Mouse (Mus musculus): Measurements from ENCODE around the gene Gm595. TPM values are rescaled to one million over a fixed set of nuclear protein-coding genes. Genes with fewer than 3 reads are reported as not detected.

The Gm595 gene
- not detected for total RNA-seq (2021)
- polyA plus RNA-seq (2012; rRNA removed), result not detected in 2 replicates
- long read RNA-seq, result 0 reads

GRCm38 (mm10) chrX:48877613-48878012 lies at the start of gene Gm595:
Gene Gm595 (minus strand): TSS chrX:48877713.
- no peak for DNase-seq

DNA sequence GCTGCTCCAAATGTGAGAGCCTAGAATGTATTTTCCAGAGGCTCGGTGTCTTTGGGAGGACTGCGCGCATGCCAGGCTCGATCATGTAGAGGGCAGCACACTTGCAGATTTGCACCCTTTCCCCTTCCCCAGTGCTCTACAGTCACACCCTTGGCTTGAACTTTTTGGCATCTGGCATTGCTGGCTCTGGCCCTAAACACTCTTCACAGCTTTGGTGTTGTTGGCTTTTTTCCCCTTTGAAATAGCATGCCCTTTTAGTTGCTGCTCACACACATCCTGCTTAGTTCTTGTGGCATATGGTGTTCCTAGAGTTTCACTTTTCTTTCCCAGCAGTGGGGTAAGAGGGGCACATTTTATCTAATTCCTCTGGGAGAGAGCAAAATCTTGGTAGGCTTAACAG lies 30.9 kb upstream of the Gm595 start:
- no peak for DNase-seq

DNA sequence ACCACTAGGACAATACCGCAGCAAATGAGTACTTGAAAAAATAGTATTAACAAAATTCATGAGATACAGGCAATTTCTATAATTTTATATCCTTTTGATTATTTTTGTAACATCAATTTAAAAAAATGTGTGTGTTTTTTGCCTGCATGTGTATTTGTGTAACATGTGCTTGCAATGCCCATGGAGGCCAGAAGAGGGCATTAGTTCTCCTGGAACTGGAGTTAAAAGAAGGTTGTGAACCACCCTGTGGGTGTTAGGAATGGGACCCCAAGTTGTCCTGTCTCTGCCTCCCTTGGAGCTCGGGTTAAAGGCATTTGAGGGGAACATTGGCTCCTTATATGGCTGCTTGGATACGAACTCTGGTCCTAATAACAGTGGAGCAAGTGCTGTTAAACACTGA lies 26.2 kb upstream of the Gm595 start:
- no peak for DNase-seq

DNA sequence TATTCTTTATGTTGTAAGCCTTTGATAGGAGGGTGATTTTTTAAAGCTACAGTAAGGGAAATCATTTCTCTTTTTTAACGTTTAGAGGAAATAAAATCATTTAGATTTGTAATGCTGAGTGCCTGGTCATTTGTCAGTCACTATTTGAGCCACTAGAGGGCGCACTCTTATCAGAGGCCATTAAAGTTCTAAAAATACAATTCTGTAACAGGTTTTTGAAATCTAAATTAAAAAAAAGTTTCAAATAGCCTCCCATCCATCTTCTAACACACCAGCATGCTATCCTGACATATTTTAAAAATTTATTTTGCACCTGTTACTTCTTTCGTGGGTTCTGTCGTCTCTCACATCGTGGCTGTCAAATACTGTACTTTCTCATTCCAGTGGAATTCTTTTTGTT lies 22.0 kb upstream of the Gm595 start:
- no peak for DNase-seq

DNA sequence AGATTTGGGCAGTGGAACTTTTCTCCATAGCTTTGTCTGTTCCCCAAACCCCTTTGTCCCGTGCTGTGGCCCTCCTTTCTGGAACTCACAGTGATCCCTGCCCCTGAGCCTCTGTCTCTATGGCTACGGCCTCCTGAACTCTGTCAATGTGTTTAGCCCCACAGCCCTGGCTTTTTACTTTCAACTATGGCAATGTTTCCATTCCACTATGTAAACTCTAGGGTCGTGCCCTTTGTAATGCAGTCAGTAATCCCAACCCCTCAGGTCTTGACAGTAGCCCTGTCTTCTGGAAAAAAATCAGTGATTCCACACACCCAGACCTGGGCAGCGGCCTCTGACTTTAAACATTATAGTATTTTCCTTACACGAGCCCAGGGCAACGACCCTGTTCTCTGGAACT lies 19.3 kb upstream of the Gm595 start:
- no peak for DNase-seq

- no peak for DNase-seq
These were observed 16.4 kb upstream of the Gm595 start for GRCm38 (mm10) chrX:48893946-48894345.

DNA sequence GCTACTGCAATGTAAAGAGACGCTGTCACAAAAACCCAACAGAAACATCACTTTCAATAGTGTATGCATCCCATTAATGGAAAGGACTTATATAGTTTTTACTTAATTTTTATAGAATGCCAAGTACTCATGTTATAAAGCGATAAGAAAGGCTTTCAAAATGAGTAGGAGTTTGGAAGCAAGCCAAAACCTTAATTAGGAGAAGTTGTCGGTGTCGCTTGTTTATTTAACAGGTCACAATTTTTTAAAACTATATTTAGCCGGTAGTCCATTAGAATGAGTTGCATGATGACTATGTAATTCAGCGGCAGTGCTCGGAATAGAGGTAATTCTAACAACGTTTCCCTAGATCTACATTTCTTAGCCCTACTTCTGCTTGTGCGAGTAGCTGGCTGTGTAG lies 12.7 kb upstream of the Gm595 start:
- DNase-seq, result no peak

- no peak for DNase-seq
These were observed 7.1 kb upstream of the Gm595 start for GRCm38 (mm10) chrX:48884615-48885014.

Other genes starting within 250 kb of the Gm595 start
- gene Gpr119, start 203.2 kb downstream of the Gm595 start, total RNA-seq (2021), result under 1 TPM in 1 of 2 experiments, not detected in 1; 0.12 TPM
- 0.09 TPM in 1 of 2 replicates, not detected in the other for gene Gpr119, start 203.2 kb downstream of the Gm595 start, polyA plus RNA-seq (2012; rRNA removed)
- 1 to 10 TPM; 2.0 to 4.3 TPM for gene Rbmx2, start 182.7 kb downstream of the Gm595 start, total RNA-seq (2021)
- gene Rbmx2, start 182.7 kb downstream of the Gm595 start, polyA plus RNA-seq (2012; rRNA removed), result 0.13 and 0.39 TPM in 2 replicates

Data from adrenal gland, adult 2 months (tissue).